Mouse (Mus musculus) testis, adult 2 months (tissue): Measurements from ENCODE around the gene Fam110a.
A peak's percentile ranks its signal among the peaks of the same experiment; 100 is the strongest.

Experiments
- CTCF ChIP-seq: fragments of 200-500 bp; IDR thresholded peaks from 2 replicates; pipeline ENCODE4 v1.5.1; 2012; ENCODE audit warnings: low read depth, mild to moderate bottlenecking, inconsistent platforms, low read length, moderate library complexity; ENCODE audit not compliant: control insufficient read depth, insufficient read depth, insufficient replicate concordance
- POLR2A ChIP-seq: fragments of 200-500 bp; IDR thresholded peaks from 2 replicates; pipeline ENCODE4 v1.6.1; 2012; ENCODE audit warnings: low read depth, mild to moderate bottlenecking, inconsistent platforms, low read length, moderate library complexity; ENCODE audit not compliant: control insufficient read depth

DNA sequence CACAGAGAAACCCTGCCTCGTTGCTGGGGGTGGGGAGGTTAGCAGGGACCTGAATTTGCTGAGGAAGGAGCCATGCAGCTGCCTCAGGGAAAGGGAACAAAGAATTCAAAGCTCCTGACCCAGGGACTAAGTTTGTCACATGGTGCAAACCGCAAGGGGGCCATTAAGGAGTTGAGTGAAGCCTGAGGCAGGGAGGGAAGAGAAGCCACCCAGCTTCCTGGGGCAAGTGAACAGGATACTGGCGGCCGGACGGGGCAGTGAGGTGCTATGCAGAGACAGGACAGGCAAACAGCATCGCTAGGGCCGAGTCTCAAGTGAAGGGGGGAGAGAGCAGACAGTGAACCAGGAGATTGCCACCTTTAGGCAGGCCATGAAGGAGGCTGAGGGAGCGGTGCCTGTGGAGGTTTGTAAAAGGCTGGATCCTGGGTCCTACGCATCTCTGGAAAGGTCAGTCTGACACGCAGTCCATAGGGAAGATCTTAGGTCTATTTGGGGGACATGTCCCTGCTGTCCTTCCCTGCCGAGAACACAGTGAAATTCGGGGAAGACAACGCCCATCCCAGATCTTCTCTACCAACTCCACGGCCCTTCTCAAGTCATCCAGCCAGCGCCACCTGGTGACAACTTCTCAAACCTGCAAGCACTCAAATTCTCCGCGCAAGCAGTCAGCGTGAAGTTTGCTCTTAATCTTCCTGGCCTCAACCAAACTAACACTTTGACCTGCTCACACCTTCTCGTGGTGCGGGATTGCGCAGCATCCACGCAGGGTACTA is 14.5 kb upstream of the Fam110a start:
- no peak for TF ChIP-seq POLR2A
- peak; percentile 85 for TF ChIP-seq CTCF
